Mouse (Mus musculus): ENCODE measurements around the gene Nxn. TPM values are rescaled to one million over a fixed set of nuclear protein-coding genes. Genes with fewer than 3 reads are reported as not detected.
"Not testable (repeated sequence)": the region's sequence is repeated elsewhere in the genome, so short reads cannot be mapped to it uniquely, and the experiment has no call there.

The Nxn gene
- polyA plus RNA-seq, 1 experiment from 2014 or later: 74.8 TPM

- WGBS: under 1% methylated on average over 59 of the region's 61 CpGs
- H3K4me1 ChIP-seq: peaks cover 19% of the 10 kb centered on the region
- peak within 1 kb of the TSS; percentile 88 for H3K9ac ChIP-seq
Observed at GRCm38 (mm10) chr11:76242901-76243810, 155.8 kb downstream of the Nxn start, which contains the start of the genes Mrm3 and Glod4. TSS of gene Mrm3 (plus strand) at chr11:76243715. TSS of gene Glod4 (minus strand) at chr11:76243725.

GRCm38 (mm10) chr11:76239750-76240149 lies 159.2 kb downstream of the Nxn start:
- WGBS: 96% methylated on average over 2 of the region's 2 CpGs

More at GRCm38 (mm10) chr11:76242901-76243810, 155.8 kb downstream of the Nxn start, which contains the start of the genes Mrm3 and Glod4:
- Histone ChIP-seq H3K36me3 (peaks cover 25% of the 10 kb centered on the region), H3K9me3 (replicated peaks) (no peaks in the 10 kb centered on the region), H3K27me3 (no peaks in the 10 kb centered on the region), H3K27ac (replicated peaks) (peak within 1 kb of the TSS; percentile 86), H3K4me2 (replicated peaks) (peak within 1 kb of the TSS; percentile 80), H3K4me3 (replicated peaks) (peak within 1 kb of the TSS; percentile 94)
- peak; percentile 85 for ATAC-seq (ENCODE audit: insufficient number of reproducible peaks, low FRiP score, low TSS enrichment, low read depth)

GRCm38 (mm10) chr11:76236136-76236535 lies 162.8 kb downstream of the Nxn start:
- Histone ChIP-seq H3K4me3 (replicated peaks) (no peak overlapping the region), H3K27me3 (no peaks in the 10 kb centered on the region), H3K4me1 (no peaks in the 10 kb centered on the region), H3K36me3 (peaks cover 72% of the 10 kb centered on the region), H3K9me3 (replicated peaks) (no peaks in the 10 kb centered on the region), H3K4me2 (replicated peaks) (no peak overlapping the region), H3K27ac (replicated peaks) (no peak overlapping the region), H3K9ac (no peak overlapping the region)
- no peak for ATAC-seq (ENCODE audit: insufficient number of reproducible peaks, low FRiP score, low TSS enrichment, low read depth)
- 82% methylated on average over 3 of the region's 3 CpGs for WGBS

More at GRCm38 (mm10) chr11:76239750-76240149, 159.2 kb downstream of the Nxn start:
- H3K9me3 ChIP-seq (replicated peaks): no peaks in the 10 kb centered on the region
- no peak overlapping the region for H3K27ac ChIP-seq (replicated peaks)
- ATAC-seq (ENCODE audit: insufficient number of reproducible peaks, low FRiP score, low TSS enrichment, low read depth): no peak
- no peaks in the 10 kb centered on the region for H3K27me3 ChIP-seq
- H3K4me3 ChIP-seq (replicated peaks): no peak overlapping the region
- no peak overlapping the region for H3K4me2 ChIP-seq (replicated peaks)
- H3K4me1 ChIP-seq: peaks cover 15% of the 10 kb centered on the region
- H3K36me3 ChIP-seq: peaks cover 47% of the 10 kb centered on the region
- no peak overlapping the region for H3K9ac ChIP-seq

GRCm38 (mm10) chr11:76225051-76225450 lies 173.9 kb downstream of the Nxn start:
- no peaks in the 10 kb centered on the region for H3K4me1 ChIP-seq
- no peaks in the 10 kb centered on the region for H3K27me3 ChIP-seq
- H3K36me3 ChIP-seq: peaks cover 47% of the 10 kb centered on the region
- no peak overlapping the region for H3K4me3 ChIP-seq (replicated peaks)
- no peak overlapping the region for H3K27ac ChIP-seq (replicated peaks)
- ATAC-seq (ENCODE audit: insufficient number of reproducible peaks, low FRiP score, low TSS enrichment, low read depth): no peak
- no peak overlapping the region for H3K4me2 ChIP-seq (replicated peaks)
- H3K9me3 ChIP-seq (replicated peaks): no peaks in the 10 kb centered on the region
- H3K9ac ChIP-seq: no peak overlapping the region

- H3K9ac ChIP-seq: no peak overlapping the region
- ATAC-seq (ENCODE audit: insufficient number of reproducible peaks, low FRiP score, low TSS enrichment, low read depth): no peak
- 96% methylated on average over 5 of the region's 5 CpGs for WGBS
- H3K27ac ChIP-seq (replicated peaks): no peak overlapping the region
- no peak overlapping the region for H3K4me3 ChIP-seq (replicated peaks)
- H3K4me1 ChIP-seq: no peaks in the 10 kb centered on the region
- H3K36me3 ChIP-seq: peaks cover 47% of the 10 kb centered on the region
- H3K4me2 ChIP-seq (replicated peaks): no peak overlapping the region
- no peaks in the 10 kb centered on the region for H3K27me3 ChIP-seq
- no peaks in the 10 kb centered on the region for H3K9me3 ChIP-seq (replicated peaks)
Observed at GRCm38 (mm10) chr11:76224631-76225030, 174.3 kb downstream of the Nxn start.

GRCm38 (mm10) chr11:76217390-76217800 lies 181.5 kb downstream of the Nxn start, which contains the start of the genes Dbil5 and Gemin4:
TSS of gene Dbil5 (plus strand) at chr11:76217608.
TSS of gene Gemin4 (minus strand) at chr11:76217664.
- H3K4me3 ChIP-seq (replicated peaks): peak within 1 kb of the TSS; percentile 88
- peaks cover 15% of the 10 kb centered on the region for H3K4me1 ChIP-seq
- 0% methylated on average over 35 of the region's 35 CpGs for WGBS
- H3K9ac ChIP-seq: peak within 1 kb of the TSS; percentile 91
- H3K4me2 ChIP-seq (replicated peaks): peak within 1 kb of the TSS; percentile 66
- peak within 1 kb of the TSS; percentile 97 for H3K27ac ChIP-seq (replicated peaks)
- no peaks in the 10 kb centered on the region for H3K9me3 ChIP-seq (replicated peaks)
- ATAC-seq (ENCODE audit: insufficient number of reproducible peaks, low FRiP score, low TSS enrichment, low read depth): peak; percentile 97
- H3K36me3 ChIP-seq: peaks cover 33% of the 10 kb centered on the region
- no peaks in the 10 kb centered on the region for H3K27me3 ChIP-seq

- Histone ChIP-seq H3K4me3 (replicated peaks) (peak overlapping the region; percentile 88), H3K27ac (replicated peaks) (peak overlapping the region; percentile 97), H3K4me1 (peaks cover 15% of the 10 kb centered on the region), H3K9ac (peak overlapping the region; percentile 91), H3K36me3 (peaks cover 33% of the 10 kb centered on the region), H3K27me3 (no peaks in the 10 kb centered on the region), H3K4me2 (replicated peaks) (peak overlapping the region; percentile 66), H3K9me3 (replicated peaks) (no peaks in the 10 kb centered on the region)
- peak; percentile 16 for ATAC-seq (ENCODE audit: insufficient number of reproducible peaks, low FRiP score, low TSS enrichment, low read depth)
- WGBS: 1% methylated on average over 33 of the region's 33 CpGs
Observed at GRCm38 (mm10) chr11:76216681-76217389, 182.1 kb downstream of the Nxn start.

GRCm38 (mm10) chr11:76216049-76216540 lies 182.8 kb downstream of the Nxn start:
- 82% methylated on average over 5 of the region's 5 CpGs for WGBS
- H3K27me3 ChIP-seq: no peaks in the 10 kb centered on the region
- H3K36me3 ChIP-seq: peaks cover 27% of the 10 kb centered on the region
- peaks cover 15% of the 10 kb centered on the region for H3K4me1 ChIP-seq
- peak overlapping the region; percentile 88; the same call in 1 of the 2 replicates for H3K4me3 ChIP-seq (replicated peaks)
- peak overlapping the region; percentile 97 for H3K27ac ChIP-seq (replicated peaks)
- H3K9me3 ChIP-seq (replicated peaks): no peaks in the 10 kb centered on the region
- no peak for ATAC-seq (ENCODE audit: insufficient number of reproducible peaks, low FRiP score, low TSS enrichment, low read depth)
- 0 out of 2 replicates have a peak overlapping the region, but pooled peaks have one; percentile 91 for H3K9ac ChIP-seq
- peak overlapping the region; percentile 66 for H3K4me2 ChIP-seq (replicated peaks)

- no peak overlapping the region for H3K27ac ChIP-seq (replicated peaks)
- no peak overlapping the region for H3K4me3 ChIP-seq (replicated peaks)
- no peaks in the 10 kb centered on the region for H3K27me3 ChIP-seq
- no peak overlapping the region for H3K9ac ChIP-seq
- ATAC-seq (ENCODE audit: insufficient number of reproducible peaks, low FRiP score, low TSS enrichment, low read depth): no peak
- no peak overlapping the region for H3K4me2 ChIP-seq (replicated peaks)
- WGBS: 93% methylated on average over 2 of the region's 2 CpGs
- no peaks in the 10 kb centered on the region for H3K9me3 ChIP-seq (replicated peaks)
- H3K36me3 ChIP-seq: peaks cover 25% of the 10 kb centered on the region
- H3K4me1 ChIP-seq: peaks cover 15% of the 10 kb centered on the region
Observed at GRCm38 (mm10) chr11:76215011-76215410, 183.9 kb downstream of the Nxn start.

GRCm38 (mm10) chr11:76213841-76214240 lies 185.1 kb downstream of the Nxn start:
- no peak for ATAC-seq (ENCODE audit: insufficient number of reproducible peaks, low FRiP score, low TSS enrichment, low read depth)
- no peaks in the 10 kb centered on the region for H3K27me3 ChIP-seq
- 80% methylated on average over 5 of the region's 5 CpGs for WGBS
- H3K36me3 ChIP-seq: peaks cover 37% of the 10 kb centered on the region
- H3K4me3 ChIP-seq (replicated peaks): no peak overlapping the region
- H3K4me2 ChIP-seq (replicated peaks): no peak overlapping the region
- no peaks in the 10 kb centered on the region for H3K9me3 ChIP-seq (replicated peaks)
- H3K9ac ChIP-seq: no peak overlapping the region
- H3K27ac ChIP-seq (replicated peaks): no peak overlapping the region
- peaks cover 15% of the 10 kb centered on the region for H3K4me1 ChIP-seq

GRCm38 (mm10) chr11:76211595-76211994 lies 187.3 kb downstream of the Nxn start:
- peaks cover 57% of the 10 kb centered on the region for H3K36me3 ChIP-seq
- 90% methylated on average over 5 of the region's 6 CpGs for WGBS

More at GRCm38 (mm10) chr11:76211595-76211994, 187.3 kb downstream of the Nxn start:
- not testable (repeated sequence) for H3K4me3 ChIP-seq (replicated peaks); H3K4me1 ChIP-seq; H3K27me3 ChIP-seq; H3K27ac ChIP-seq (replicated peaks); H3K4me2 ChIP-seq (replicated peaks); H3K9me3 ChIP-seq (replicated peaks); H3K9ac ChIP-seq; ATAC-seq (ENCODE audit: insufficient number of reproducible peaks, low FRiP score, low TSS enrichment, low read depth)
